Comparison of ENCODE assay signal across 9 mouse cellular contexts in the genomic region with DNA sequence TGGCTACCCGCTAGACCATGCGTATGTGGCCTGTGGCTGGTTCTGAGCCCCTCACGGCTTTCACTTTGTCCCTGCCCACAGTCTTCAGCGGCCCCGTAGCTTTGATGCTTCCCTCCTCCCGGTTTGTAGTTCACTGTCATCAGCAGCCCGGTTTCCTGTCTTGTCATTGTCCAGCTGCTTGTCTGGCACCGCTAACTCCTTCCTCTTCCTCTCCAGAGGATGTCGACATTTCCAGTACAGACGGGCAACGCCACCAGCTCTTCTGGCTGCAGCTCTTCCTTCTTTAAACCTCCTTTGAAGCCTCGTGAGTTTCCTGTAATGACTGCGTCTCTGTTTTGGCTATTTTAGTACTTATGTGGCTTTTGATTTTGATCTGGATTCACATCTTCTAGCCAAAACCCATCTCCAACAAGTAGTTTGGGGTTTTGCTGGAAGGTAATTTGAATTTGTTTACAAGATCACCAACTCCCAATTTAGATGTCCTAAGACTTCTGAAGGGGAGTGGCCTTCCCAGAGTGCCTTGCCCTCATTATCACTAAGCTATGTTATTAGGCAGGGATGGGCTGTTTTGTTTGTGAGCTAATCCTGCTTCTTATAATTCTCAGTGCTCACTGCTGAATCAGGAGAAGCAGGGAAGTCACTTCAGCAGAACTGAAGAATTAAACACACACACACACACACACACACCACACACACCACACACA.
DNase-seq lines count a peak whose midpoint lies in the region; ATAC-seq lines count a peak whose summit lies in the region.
"Had no signal": no experiment of that assay in that cellular context is flagged by ENCODE, and none has a peak within 500 bp of the region (broad histone marks: within the 10 kb centered on the region; RNA-seq: fewer than 3 reads in every experiment).

No protein-coding gene starts in this region.

- H3K9me3 ChIP-seq in hindbrain, embryonic 10.5 days = 0 out of 2 replicates have a peak, but pooled peaks cover 2% of the 10 kb centered on the region
- H3K9me3 ChIP-seq in hindbrain, embryonic 11.5 days (ENCODE audit: control insufficient read depth, low read length) = no peaks in the 10 kb centered on the region
- H3K9me3 ChIP-seq in intestine, embryonic 16.5 days (ENCODE audit: control insufficient read depth, low read length) = no peaks in the 10 kb centered on the region
- no peaks in the 10 kb centered on the region for H3K9me3 ChIP-seq in liver, embryonic 13.5 days (replicated peaks)
- H3K9me3 ChIP-seq: limb, embryonic 13.5 days had no signal

- H3K27ac ChIP-seq in hindbrain, embryonic 10.5 days = peak overlapping the region; percentile 53; the same call in 1 of the 2 replicates
- no peak overlapping the region for H3K27ac ChIP-seq in hindbrain, embryonic 11.5 days (ENCODE audit: low read depth, low read length)
- H3K27ac ChIP-seq in intestine, embryonic 16.5 days (ENCODE audit: low read length) = peak overlapping the region; percentile 34
- H3K27ac ChIP-seq in liver, embryonic 13.5 days = peak overlapping the region; percentile 94
- H3K27ac ChIP-seq: limb, embryonic 13.5 days had no signal

- no peak for DNase-seq in hindbrain, embryonic 10.5 days (ENCODE audit: low spot score)
- DNase-seq in hindbrain, embryonic 11.5 days (ENCODE audit: low spot score) = no peak
- DNase-seq in adrenal gland, adult 2 months = peak; percentile 56
- peak; percentile 42 for DNase-seq in gastrocnemius, postnatal 14 days
- peak; percentile 56 for DNase-seq in liver, embryonic 13.5 days
- peak; percentile 49 for DNase-seq in thymus, postnatal 4 days

- no peak overlapping the region for H3K4me3 ChIP-seq in hindbrain, embryonic 10.5 days
- no peak overlapping the region for H3K4me3 ChIP-seq in hindbrain, embryonic 11.5 days (ENCODE audit: low read depth, low read length)
- peak overlapping the region; percentile 9; the same call in 1 of the 2 replicates for H3K4me3 ChIP-seq in intestine, embryonic 16.5 days (ENCODE audit: low read length)
- peak overlapping the region; percentile 45 for H3K4me3 ChIP-seq in liver, embryonic 13.5 days (replicated peaks)
- H3K4me3 ChIP-seq: limb, embryonic 13.5 days had no signal

- 0 out of 2 replicates have a peak, but pooled peaks cover 7% of the 10 kb centered on the region for H3K4me1 ChIP-seq in hindbrain, embryonic 10.5 days (replicated peaks)
- H3K4me1 ChIP-seq in hindbrain, embryonic 11.5 days (replicated peaks; ENCODE audit: control insufficient read depth, insufficient read depth, low read length) = no peaks in the 10 kb centered on the region
- peaks cover 14% of the 10 kb centered on the region for H3K4me1 ChIP-seq in intestine, embryonic 16.5 days (ENCODE audit: control insufficient read depth, insufficient read depth, low read length)
- H3K4me1 ChIP-seq in liver, embryonic 13.5 days (replicated peaks) = peaks cover 82% of the 10 kb centered on the region
- H3K4me1 ChIP-seq: limb, embryonic 13.5 days had no signal

- H3K9ac ChIP-seq in hindbrain, embryonic 11.5 days (ENCODE audit: low read depth, low read length) = no peak overlapping the region
- 0 out of 2 replicates have a peak overlapping the region, but pooled peaks have one; percentile 33 for H3K9ac ChIP-seq in intestine, embryonic 16.5 days (ENCODE audit: low read depth, low read length)
- H3K9ac ChIP-seq in liver, embryonic 13.5 days = peak overlapping the region; percentile 73
- H3K9ac ChIP-seq: limb, embryonic 13.5 days had no signal

- no peaks in the 10 kb centered on the region for H3K27me3 ChIP-seq in hindbrain, embryonic 10.5 days (ENCODE audit: insufficient read depth, poor library complexity, severe bottlenecking)
- H3K27me3 ChIP-seq in hindbrain, embryonic 11.5 days (ENCODE audit: control insufficient read depth, insufficient read depth, low read length) = no peaks in the 10 kb centered on the region
- H3K27me3 ChIP-seq in intestine, embryonic 16.5 days (replicated peaks; ENCODE audit: control insufficient read depth, insufficient read depth, low read length) = no peaks in the 10 kb centered on the region
- H3K27me3 ChIP-seq in liver, embryonic 13.5 days = no peaks in the 10 kb centered on the region
- H3K27me3 ChIP-seq: limb, embryonic 13.5 days had no signal

- H3K36me3 ChIP-seq in hindbrain, embryonic 10.5 days = no peaks in the 10 kb centered on the region
- no peaks in the 10 kb centered on the region for H3K36me3 ChIP-seq in hindbrain, embryonic 11.5 days (ENCODE audit: control insufficient read depth, insufficient read depth, low read length)
- no peaks in the 10 kb centered on the region for H3K36me3 ChIP-seq in intestine, embryonic 16.5 days (ENCODE audit: control insufficient read depth, insufficient read depth, low read length)
- no peaks in the 10 kb centered on the region for H3K36me3 ChIP-seq in liver, embryonic 13.5 days
- H3K36me3 ChIP-seq: limb, embryonic 13.5 days had no signal

- no peak for ATAC-seq in hindbrain, embryonic 11.5 days (ENCODE audit: low FRiP score)
- ATAC-seq in intestine, embryonic 16.5 days = peak; percentile 67
- ATAC-seq in liver, embryonic 13.5 days (ENCODE audit: low read depth) = peak; percentile 86
- peak; percentile 90 for ATAC-seq in neutrophil, adult 5-6 weeks (ENCODE audit: extremely low read depth, insufficient number of reproducible peaks, low FRiP score, poor library complexity, severe bottlenecking)

- intact Hi-C loops in gastrocnemius, postnatal 14 days (cut with DNase I; ENCODE audit: low total_unique reads) = no loop called here

- H3K4me2 ChIP-seq in hindbrain, embryonic 11.5 days (replicated peaks; ENCODE audit: low read depth, low read length) = no peak overlapping the region
- 0 out of 2 replicates have a peak overlapping the region, but pooled peaks have one; percentile 17 for H3K4me2 ChIP-seq in intestine, embryonic 16.5 days (ENCODE audit: low read depth, low read length)
- H3K4me2 ChIP-seq in liver, embryonic 13.5 days = peak overlapping the region; percentile 63
- H3K4me2 ChIP-seq: limb, embryonic 13.5 days had no signal

- WGBS in hindbrain, embryonic 10.5 days = 77% methylated on average over 13 of the region's 13 CpGs
- WGBS in hindbrain, embryonic 11.5 days = 65% methylated on average over 13 of the region's 13 CpGs
- WGBS in intestine, embryonic 16.5 days = 46% methylated on average over 13 of the region's 13 CpGs
- WGBS in liver, embryonic 13.5 days (ENCODE audit: insufficient replicate concordance) = 14% methylated on average over 13 of the region's 13 CpGs

Comparison
In these comparisons a context has a peak if more than half of its experiments do, and no peak if none do; other contexts are left out.
1. DNase-seq: peak in adrenal gland, adult 2 months (single experiment), gastrocnemius, postnatal 14 days (single experiment), liver, embryonic 13.5 days (single experiment) and thymus, postnatal 4 days (single experiment); none in hindbrain, embryonic 10.5 days (single experiment) and hindbrain, embryonic 11.5 days (single experiment).
2. H3K4me3 ChIP-seq: peak in intestine, embryonic 16.5 days (single experiment) and liver, embryonic 13.5 days (single experiment); none in hindbrain, embryonic 10.5 days (single experiment) and hindbrain, embryonic 11.5 days (single experiment).